Mouse (Mus musculus) layer of hippocampus, adult 8-10 months (tissue): ENCODE data around the gene Sik2. TPM values are rescaled to one million over a fixed set of nuclear protein-coding genes. Genes with fewer than 3 reads are reported as not detected.

Experiments
- DNase-seq, 2 experiments: peaks; one replicate each; pipeline ENCODE4 v3.0.0; 2022; ENCODE audit warnings: low spot score in 2 of 2
- total RNA-seq, 4 experiments: library from RNA; stranded (reverse); gene quantifications; 2 replicates each; pipeline ENCODE4 v1.2.4; 2022

The Sik2 gene
- total RNA-seq, 4 experiments from 2014 or later, result 34.7 to 40.4 (median 39.4) TPM

GRCm38 (mm10) chr9:50874031-50874430, 134.8 kb downstream of the Sik2 start:
- no peak for DNase-seq

- DNase-seq, result no peak
Measured at GRCm38 (mm10) chr9:50873210-50873609, 135.7 kb downstream of the Sik2 start.

- no peak for DNase-seq
Measured at GRCm38 (mm10) chr9:50868182-50868581, 140.7 kb downstream of the Sik2 start.

- no peak for DNase-seq
Measured at GRCm38 (mm10) chr9:50867015-50867414, 141.9 kb downstream of the Sik2 start.

GRCm38 (mm10) chr9:50865803-50866202, 143.1 kb downstream of the Sik2 start:
- no peak for DNase-seq

GRCm38 (mm10) chr9:50864877-50865276, 144.0 kb downstream of the Sik2 start:
- DNase-seq, result no peak

- DNase-seq, result no peak
Measured at GRCm38 (mm10) chr9:50863824-50864223, 145.0 kb downstream of the Sik2 start.

- DNase-seq, result peak in 1 of 2 experiments; percentile 56
Measured at GRCm38 (mm10) chr9:50861119-50861839, 147.6 kb downstream of the Sik2 start.

- no peak for DNase-seq
Measured at GRCm38 (mm10) chr9:50858681-50859080, 150.2 kb downstream of the Sik2 start.

GRCm38 (mm10) chr9:50857082-50857641, 151.7 kb downstream of the Sik2 start:
- DNase-seq, result no peak

- peak; percentile 81 to 90 for DNase-seq
Measured at GRCm38 (mm10) chr9:50856341-50857081, 152.4 kb downstream of the Sik2 start.

- no peak for DNase-seq
Measured at GRCm38 (mm10) chr9:50855780-50856179, 153.1 kb downstream of the Sik2 start.

GRCm38 (mm10) chr9:50855133-50855766, 153.6 kb downstream of the Sik2 start:
- DNase-seq, result no peak

- no peak for DNase-seq
Measured at GRCm38 (mm10) chr9:50854376-50854775, 154.5 kb downstream of the Sik2 start.

GRCm38 (mm10) chr9:50852634-50853349, 156.1 kb downstream of the Sik2 start:
- no peak for DNase-seq

- no peak for DNase-seq
Measured at GRCm38 (mm10) chr9:50850713-50851112, 158.2 kb downstream of the Sik2 start.

GRCm38 (mm10) chr9:50850271-50850670, 158.6 kb downstream of the Sik2 start:
- no peak for DNase-seq

- no peak for DNase-seq
Measured at GRCm38 (mm10) chr9:50849755-50850154, 159.1 kb downstream of the Sik2 start.

GRCm38 (mm10) chr9:50849249-50849648, 159.6 kb downstream of the Sik2 start:
- peak; percentile 83 to 96 for DNase-seq

GRCm38 (mm10) chr9:50848821-50849220, 160.1 kb downstream of the Sik2 start:
- no peak for DNase-seq
